Mouse (Mus musculus) thymus, adult 2 months (tissue): Measurements from ENCODE around the gene Efcab9.

Source experiments
- CTCF ChIP-seq: fragments of 200-500 bp; IDR thresholded peaks from 2 replicates; pipeline ENCODE4 v1.5.1; 2012; ENCODE audit warnings: mild to moderate bottlenecking, control low read depth, low read length, moderate library complexity, borderline replicate concordance; ENCODE audit not compliant: control insufficient read depth, poor library complexity, insufficient read depth; ENCODE audit errors: extremely low read depth
- POLR2A ChIP-seq: fragments of 200-500 bp; IDR thresholded peaks from 2 replicates; pipeline ENCODE4 v1.6.1; 2012; ENCODE audit warnings: mild to moderate bottlenecking, low read length, control low read depth, moderate library complexity; ENCODE audit not compliant: control insufficient read depth, poor library complexity, insufficient read depth; ENCODE audit errors: extremely low read depth

- TF ChIP-seq CTCF (no peak), POLR2A (no peak)
Measured at GRCm38 (mm10) chr11:32550102-32550501, 18.2 kb upstream of the Efcab9 start.
